Mouse (Mus musculus) olfactory bulb, adult 2 months (tissue): ENCODE results near the gene Dynll1.

Experiments used
- CTCF ChIP-seq: fragments of 200-500 bp; IDR thresholded peaks from 2 replicates; pipeline ENCODE4 v1.5.1; 2012; ENCODE audit warnings: low read depth, mild to moderate bottlenecking, low read length, moderate library complexity; ENCODE audit not compliant: insufficient read depth
- POLR2A ChIP-seq: fragments of 200-500 bp; IDR thresholded peaks from 2 replicates; pipeline ENCODE4 v1.6.1; 2012; ENCODE audit warnings: mild to moderate bottlenecking, low read depth, low read length, moderate library complexity; ENCODE audit not compliant: insufficient read depth

DNA sequence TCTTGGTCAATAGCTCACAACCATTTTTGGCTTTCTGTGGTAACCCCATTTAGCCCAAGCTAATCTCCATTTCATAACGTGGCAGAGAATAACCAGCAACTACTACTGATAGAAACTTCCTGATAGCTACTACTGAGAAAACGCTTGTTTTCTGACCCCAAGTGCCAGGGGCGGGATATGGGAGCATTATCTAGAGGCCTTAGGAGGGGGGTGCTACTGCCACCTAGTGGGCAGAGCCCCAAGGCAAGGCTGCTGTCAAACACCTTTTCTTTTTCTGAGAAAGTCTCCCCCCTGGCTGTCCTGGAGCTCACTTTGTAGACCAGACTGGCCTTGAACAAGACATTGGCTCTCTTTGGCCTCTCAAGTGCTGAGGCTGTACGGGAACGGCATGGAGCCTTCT, 46.8 kb upstream of the Dynll1 start:
- TF ChIP-seq POLR2A (no peak), CTCF (peak; percentile 44; the same call in 1 of the 2 replicates)
